Mouse (Mus musculus): ENCODE data around the gene Gse1. TPM values are rescaled to one million over a fixed set of nuclear protein-coding genes. Genes with fewer than 3 reads are reported as not detected.

Gse1 gene
- 2.6 TPM for polyA plus RNA-seq (2014; fragmentation: Illumina TruSeq; extraction: RNeasy Lipid Tissue Mini Kit (QIAGEN cat#74804); ENCODE audit: low replicate concordance)

GRCm38 (mm10) chr8:120227891-120228591 is at the start of gene Gse1:
TSS of gene Gse1 (plus strand) at chr8:120228456.

GRCm38 (mm10) chr8:120588908-120589771 is 360.9 kb downstream of the Gse1 start, which contains the start of gene Gins2:
TSS of gene Gins2 (minus strand) at chr8:120589304.

Other genes starting within 250 kb of the Gse1 start
- 1.4 TPM for gene Crispld2, start 236.0 kb upstream of the Gse1 start, polyA plus RNA-seq (2014; fragmentation: Illumina TruSeq; extraction: RNeasy Lipid Tissue Mini Kit (QIAGEN cat#74804); ENCODE audit: low replicate concordance)
- gene Zdhhc7, start 127.0 kb upstream of the Gse1 start, polyA plus RNA-seq (2014; fragmentation: Illumina TruSeq; extraction: RNeasy Lipid Tissue Mini Kit (QIAGEN cat#74804); ENCODE audit: low replicate concordance) = 0.78 TPM
- gene 6430548M08Rik, start 114.3 kb upstream of the Gse1 start, polyA plus RNA-seq (2014; fragmentation: Illumina TruSeq; extraction: RNeasy Lipid Tissue Mini Kit (QIAGEN cat#74804); ENCODE audit: low replicate concordance) = 1.6 TPM
- gene Fam92b, start 51.0 kb upstream of the Gse1 start, polyA plus RNA-seq (2014; fragmentation: Illumina TruSeq; extraction: RNeasy Lipid Tissue Mini Kit (QIAGEN cat#74804); ENCODE audit: low replicate concordance) = not detected